Comparison of ENCODE assay signal across 18 mouse cellular contexts in genomic region chr5:53118212-53118611, GRCm38 (mm10).
"Had no signal": no experiment of that assay in that cellular context is flagged by ENCODE, and none has a peak within 500 bp of the region (broad histone marks: within the 10 kb centered on the region; RNA-seq: fewer than 3 reads in every experiment).

No protein-coding gene starts in this region.

- H3K4me3 ChIP-seq: midbrain, embryonic 10.5 days; midbrain, embryonic 13.5 days; myocyte; neural tube, embryonic 13.5 days; neural tube, embryonic 15.5 days had no signal

- H3K27me3 ChIP-seq: neural tube, embryonic 13.5 days; neural tube, embryonic 15.5 days had no signal

- H3K9ac ChIP-seq: lung, embryonic 14.5 days; midbrain, embryonic 13.5 days; neural tube, embryonic 13.5 days; neural tube, embryonic 15.5 days had no signal

- H3K36me3 ChIP-seq: midbrain, embryonic 10.5 days; midbrain, embryonic 13.5 days; neural tube, embryonic 13.5 days had no signal

- ATAC-seq: midbrain, embryonic 13.5 days; midbrain, embryonic 16.5 days had no signal

- H3K4me2 ChIP-seq: lung, embryonic 14.5 days; midbrain, embryonic 13.5 days; neural tube, embryonic 13.5 days; neural tube, embryonic 15.5 days had no signal

- DNase-seq: lung, adult 18-20 months; lung, embryonic 14.5 days; lung, postnatal 10 days; lung, postnatal 4 days; retina, postnatal 1 day; right cerebral cortex, adult 18-20 months; right cerebral cortex, postnatal 25 days; right cerebral cortex, postnatal 4 days; spleen, adult 18-20 months; thymus, adult 18-20 months; thymus, postnatal 14 days; thymus, postnatal 36 days had no signal

- H3K27ac ChIP-seq: midbrain, embryonic 10.5 days; midbrain, embryonic 13.5 days; neural tube, embryonic 13.5 days; neural tube, embryonic 15.5 days had no signal

- H3K9me3 ChIP-seq: midbrain, embryonic 13.5 days; neural tube, embryonic 13.5 days; neural tube, embryonic 15.5 days had no signal
